Mouse (Mus musculus) cortical plate, adult 2 months (tissue): ENCODE results near the gene Abcf3. TPM values are rescaled to one million over a fixed set of nuclear protein-coding genes. Genes with fewer than 3 reads are reported as not detected.

ENCODE experiments used
- H3K27ac ChIP-seq: fragments of 200-500 bp; 2 replicates; pipeline ENCODE4 v1.5.1; 2012; ENCODE audit warnings: low read length, control low read depth, inconsistent platforms; ENCODE audit not compliant: insufficient read depth
- H3K4me1 ChIP-seq: fragments of 200-500 bp; 2 replicates; pipeline ENCODE4 v1.6.1; 2011; ENCODE audit warnings: low read length; ENCODE audit not compliant: control insufficient read depth, insufficient read depth
- H3K4me3 ChIP-seq: fragments of 200-500 bp; 2 replicates; pipeline ENCODE4 v1.5.1; 2011; ENCODE audit warnings: mild to moderate bottlenecking, low read length, control low read depth; ENCODE audit not compliant: insufficient read depth
- CTCF ChIP-seq: fragments of 200-500 bp; IDR thresholded peaks from 2 replicates; pipeline ENCODE4 v1.5.1; 2011; ENCODE audit warnings: mild to moderate bottlenecking, control low read depth, low read length; ENCODE audit not compliant: insufficient read depth; ENCODE audit errors: extremely low read depth
- POLR2A ChIP-seq: fragments of 200-500 bp; IDR thresholded peaks from 2 replicates; pipeline ENCODE4 v1.6.1; 2011; ENCODE audit warnings: mild to moderate bottlenecking, low read length, control low read depth; ENCODE audit not compliant: insufficient read depth; ENCODE audit errors: extremely low read depth
- polyA plus RNA-seq: library from polyadenylated mRNA; depleted of rRNA; stranded (reverse); fragments of >200 nt; gene quantifications from 2 replicates; pipeline ENCODE4 v1.2.3, GENCODE M21; 2012; rRNA removed

Gene Abcf3
- polyA plus RNA-seq, 1 experiment: 78.5 TPM

DNA sequence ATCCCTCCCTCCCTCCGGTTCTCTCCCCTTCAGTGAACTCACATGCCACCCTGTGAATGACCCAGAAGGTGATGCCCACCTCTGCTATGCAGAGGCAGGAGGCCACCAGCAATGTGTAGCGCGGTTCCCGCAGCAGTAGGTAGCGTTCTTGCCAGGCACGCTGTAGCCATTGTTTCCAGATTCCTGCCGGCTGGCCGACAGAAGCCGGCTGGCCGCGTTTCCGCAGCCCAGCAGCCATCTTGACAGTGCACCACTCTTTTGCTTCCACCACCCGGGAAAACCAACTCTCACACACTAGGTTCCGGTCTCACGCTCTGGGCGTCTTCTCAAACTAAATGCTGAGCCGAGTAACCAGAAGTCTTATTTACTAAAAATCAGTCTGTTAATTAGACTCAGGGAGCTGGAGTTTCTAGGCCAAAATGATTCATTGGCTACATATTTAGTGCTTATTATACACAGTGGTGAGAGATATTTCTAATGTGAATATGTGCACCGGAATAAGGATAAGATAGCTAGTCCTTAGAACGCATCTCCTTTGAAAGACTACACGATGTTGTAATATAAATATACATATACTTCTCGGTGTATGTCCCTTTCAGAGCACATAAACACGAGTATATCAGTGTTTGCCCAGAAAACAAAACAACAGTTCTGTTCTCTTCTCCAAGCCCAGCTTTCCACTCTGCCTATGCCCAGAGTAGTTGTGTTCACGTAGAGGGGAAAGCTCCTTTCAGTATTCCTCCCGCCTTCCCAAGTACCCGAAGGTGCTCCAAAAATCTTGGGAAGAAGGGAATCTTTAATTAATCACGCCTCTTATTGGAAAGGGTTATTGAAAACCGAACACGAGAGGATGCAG lies 62.4 kb downstream of the Abcf3 start:
- peak overlapping the region; percentile 68 for H3K4me3 ChIP-seq
- H3K27ac ChIP-seq: no peak overlapping the region
- TF ChIP-seq POLR2A (peak; percentile 89), CTCF (no peak)
- no peaks in the 10 kb centered on the region for H3K4me1 ChIP-seq

Other genes with a start within 250 kb of the Abcf3 start
- gene Parl, start 246.2 kb upstream of the Abcf3 start, polyA plus RNA-seq: 45.4 and 51.5 TPM in 2 replicates
- gene Cyp2ab1, start 223.2 kb upstream of the Abcf3 start, polyA plus RNA-seq: 0.11 TPM in 1 of 2 replicates, not detected in the other
- gene Abcc5, start 122.2 kb upstream of the Abcf3 start, polyA plus RNA-seq: 296 and 313 TPM in 2 replicates
- 49.1 and 50.4 TPM in 2 replicates for gene Eif2b5, start 49.8 kb upstream of the Abcf3 start, polyA plus RNA-seq
- gene Dvl3, start 31.6 kb upstream of the Abcf3 start, polyA plus RNA-seq: 41.7 and 42.5 TPM in 2 replicates
- gene Ap2m1, start 13.1 kb upstream of the Abcf3 start, polyA plus RNA-seq: 1,329 and 1,383 TPM in 2 replicates
- gene Vwa5b2, start 40.9 kb downstream of the Abcf3 start, polyA plus RNA-seq: 102 and 119 TPM in 2 replicates
- 2.5 and 3.1 TPM in 2 replicates for gene Eef1akmt4, start 63.0 kb downstream of the Abcf3 start, polyA plus RNA-seq
- not detected in 2 replicates for gene Gm49333, start 63.0 kb downstream of the Abcf3 start, polyA plus RNA-seq
- 16.4 and 18.3 TPM in 2 replicates for gene Alg3, start 63.2 kb downstream of the Abcf3 start, polyA plus RNA-seq
- 188 and 191 TPM in 2 replicates for gene Camk2n2, start 72.7 kb downstream of the Abcf3 start, polyA plus RNA-seq
- 25.4 and 28.3 TPM in 2 replicates for gene Ece2, start 81.3 kb downstream of the Abcf3 start, polyA plus RNA-seq
- gene Psmd2, start 103.1 kb downstream of the Abcf3 start, polyA plus RNA-seq: 173 TPM in 2 replicates
- gene Eif4g1, start 119.7 kb downstream of the Abcf3 start, polyA plus RNA-seq: 157 and 158 TPM in 2 replicates
- 316 and 358 TPM in 2 replicates for gene Fam131a, start 144.7 kb downstream of the Abcf3 start, polyA plus RNA-seq
- gene Polr2h, start 169.1 kb downstream of the Abcf3 start, polyA plus RNA-seq: 52.5 and 53.1 TPM in 2 replicates
- gene Clcn2, start 169.2 kb downstream of the Abcf3 start, polyA plus RNA-seq: 122 and 132 TPM in 2 replicates
- gene Chrd, start 184.6 kb downstream of the Abcf3 start, polyA plus RNA-seq: 71.8 and 94.6 TPM in 2 replicates
- 20.6 and 27.1 TPM in 2 replicates for gene Thpo, start 185.9 kb downstream of the Abcf3 start, polyA plus RNA-seq